10 mouse cellular contexts compared by ENCODE assay signal in the genomic region with DNA sequence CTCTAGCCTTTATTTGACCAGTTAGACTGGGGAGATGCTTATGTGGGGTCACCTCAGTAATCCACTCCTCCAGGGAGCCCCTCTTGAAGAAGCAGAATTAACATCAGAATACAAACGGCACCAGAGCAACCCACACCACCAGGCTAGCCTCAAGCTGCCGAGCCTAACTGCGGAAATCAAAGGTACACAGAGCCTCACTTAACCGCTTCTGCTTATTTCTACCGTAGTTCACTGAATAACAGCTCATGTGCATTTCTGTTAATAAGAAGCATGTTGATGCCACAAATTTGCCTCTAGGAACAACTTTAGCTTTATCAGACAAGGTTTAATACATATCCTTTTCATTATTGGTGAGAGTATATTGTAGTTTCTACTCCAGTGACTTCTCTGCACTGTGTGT. TPM values are rescaled to one million over a fixed set of nuclear protein-coding genes. Genes with fewer than 3 reads are reported as not detected.
DNase-seq lines count a peak whose midpoint lies in the region; ATAC-seq and TF ChIP-seq lines count a peak whose summit lies in the region.
"Had no signal": no experiment of that assay in that cellular context is flagged by ENCODE, and none has a peak within 500 bp of the region (broad histone marks: within the 10 kb centered on the region; RNA-seq: fewer than 3 reads in every experiment).

No protein-coding gene starts in this region.

- H3K27me3 ChIP-seq in heart, embryonic 15.5 days: no peaks in the 10 kb centered on the region
- H3K27me3 ChIP-seq in limb, embryonic 10.5 days (ENCODE audit: low read depth, poor library complexity, severe bottlenecking): no peaks in the 10 kb centered on the region
- no peaks in the 10 kb centered on the region for H3K27me3 ChIP-seq in splenic B cell, adult 2 months (ENCODE audit: control insufficient read depth, insufficient read depth, low read length, poor library complexity, severe bottlenecking)
- H3K27me3 ChIP-seq in kidney, embryonic 15.5 days: no peaks in the 10 kb centered on the region

- no peak for ATAC-seq in heart, embryonic 15.5 days (replicated peaks; ENCODE audit: insufficient number of reproducible peaks, insufficient read depth, low FRiP score, low read depth)
- no peak for ATAC-seq in kidney, embryonic 15.5 days (replicated peaks; ENCODE audit: low FRiP score)

- in situ Hi-C loops in ES-E14 (cut with MboI; ENCODE audit: low sequenced_read_pairs in 2 of 2, unreplicated experiment in 2 of 2): no loop called here

- peaks cover 2% of the 10 kb centered on the region; the same call in 1 of the 2 replicates for H3K4me1 ChIP-seq in heart, embryonic 15.5 days (replicated peaks)
- peaks cover 0 to 3% of the 10 kb centered on the region in 2 experiments; a peak in 1 of 4 replicates for H3K4me1 ChIP-seq in ES-E14 (ENCODE audit: control insufficient read depth in 2 of 2, insufficient read depth in 2 of 2, low read length in 2 of 2, poor library complexity in 1 of 2)
- H3K4me1 ChIP-seq in limb, embryonic 10.5 days: peaks cover 4% of the 10 kb centered on the region; the same call in 1 of the 2 replicates
- 0 out of 2 replicates have a peak, but pooled peaks cover 4% of the 10 kb centered on the region for H3K4me1 ChIP-seq in kidney, embryonic 15.5 days

- H3K4me2 ChIP-seq in heart, embryonic 15.5 days: peak overlapping the region; percentile 18; the same call in 1 of the 2 replicates
- no peak overlapping the region; the same call in 1 of the 2 replicates for H3K4me2 ChIP-seq in kidney, embryonic 15.5 days

- H3K4me3 ChIP-seq in heart, embryonic 15.5 days: no peak overlapping the region
- no peak overlapping the region for H3K4me3 ChIP-seq in ES-E14 (ENCODE audit: insufficient read depth in 1 of 2, low read depth in 1 of 2, low read length in 2 of 2, poor library complexity in 1 of 2, severe bottlenecking in 1 of 2)
- 0 out of 2 replicates have a peak overlapping the region, but pooled peaks have one; percentile 10 for H3K4me3 ChIP-seq in limb, embryonic 10.5 days
- H3K4me3 ChIP-seq in kidney, embryonic 15.5 days (replicated peaks): no peak overlapping the region
- H3K4me3 ChIP-seq: erythroblast, embryonic 14.5 days had no signal

- no peak for DNase-seq in heart, adult 9 months (ENCODE audit: low spot score in 2 of 2)
- DNase-seq in ES-E14 (ENCODE audit: low read depth, low spot score): no peak
- DNase-seq in limb, embryonic 10.5 days (ENCODE audit: low spot score): no peak
- DNase-seq in splenic B cell, adult 2 months (ENCODE audit: low read depth, low spot score): peak; percentile 58
- no peak for DNase-seq in left cerebral cortex, postnatal 14 days (ENCODE audit: low spot score in 2 of 2)
- DNase-seq in ovary, postnatal 10 days (ENCODE audit: low spot score): no peak
- DNase-seq: heart, postnatal 14 days had no signal

- H3K9ac ChIP-seq in heart, embryonic 15.5 days: no peak overlapping the region
- H3K9ac ChIP-seq in ES-E14 (ENCODE audit: insufficient read depth, low read depth, low read length, poor library complexity, severe bottlenecking): peak overlapping the region; percentile 75
- no peak overlapping the region for H3K9ac ChIP-seq in kidney, embryonic 15.5 days

- 15% methylated on average over 5 of the region's 5 CpGs for WGBS in heart, embryonic 15.5 days
- 6% methylated on average over 5 of the region's 5 CpGs for WGBS in limb, embryonic 10.5 days
- WGBS in kidney, embryonic 15.5 days: 8% methylated on average over 5 of the region's 5 CpGs

- intact Hi-C loops in left cerebral cortex, postnatal 14 days (cut with DNase I): no loop called here

- no peak overlapping the region for H3K27ac ChIP-seq in heart, embryonic 15.5 days
- no peak overlapping the region for H3K27ac ChIP-seq in ES-E14 (ENCODE audit: insufficient read depth, low read depth, low read length, poor library complexity, severe bottlenecking)
- 0 out of 2 replicates have a peak overlapping the region, but pooled peaks have one; percentile 67 for H3K27ac ChIP-seq in limb, embryonic 10.5 days
- H3K27ac ChIP-seq in kidney, embryonic 15.5 days: no peak overlapping the region

- no peaks in the 10 kb centered on the region for H3K9me3 ChIP-seq in heart, embryonic 15.5 days (replicated peaks)
- no peaks in the 10 kb centered on the region for H3K9me3 ChIP-seq in ES-E14 (ENCODE audit: control insufficient read depth, insufficient read depth, low read depth, low read length)
- H3K9me3 ChIP-seq in limb, embryonic 10.5 days (replicated peaks): no peaks in the 10 kb centered on the region
- no peaks in the 10 kb centered on the region for H3K9me3 ChIP-seq in kidney, embryonic 15.5 days (replicated peaks)

- H3K36me3 ChIP-seq in heart, embryonic 15.5 days: no peaks in the 10 kb centered on the region
- H3K36me3 ChIP-seq in ES-E14 (ENCODE audit: control insufficient read depth, insufficient read depth, low read length, poor library complexity, severe bottlenecking): no peaks in the 10 kb centered on the region
- no peaks in the 10 kb centered on the region for H3K36me3 ChIP-seq in limb, embryonic 10.5 days
- no peaks in the 10 kb centered on the region for H3K36me3 ChIP-seq in splenic B cell, adult 2 months (ENCODE audit: control insufficient read depth, insufficient read depth, low read length, poor library complexity, severe bottlenecking)
- H3K36me3 ChIP-seq in kidney, embryonic 15.5 days: no peaks in the 10 kb centered on the region

TF ChIP-seq in ES-E14, 5 proteins besides CTCF, POLR2A, EP300 and RAD21:
- TF ChIP-seq ZNF384 (IDR thresholded peaks at IDR 0.05; ENCODE audit: low read depth, low read length) (no peak), CHD2 (IDR thresholded peaks at IDR 0.05; ENCODE audit: low read depth, low read length) (no peak), HCFC1 (IDR thresholded peaks at IDR 0.05; ENCODE audit: borderline replicate concordance, insufficient read depth, low read length) (no peak), ZC3H11A (IDR thresholded peaks at IDR 0.05; ENCODE audit: borderline replicate concordance, low read depth, low read length) (no peak), MAFK (IDR thresholded peaks at IDR 0.05; ENCODE audit: insufficient read depth, low read depth, low read length) (no peak)

RNA-seq across cellular contexts. Expression of a gene that starts 32.6 kb away (rescaled TPM):
- 62.0 and 67.0 TPM in 2 replicates for polyA plus RNA-seq in heart, embryonic 15.5 days (2015; fragmentation: Nextera tagmentation; extraction: Ambion mirVana)
- 51.1 and 70.4 TPM in 2 replicates for total RNA-seq in ES-E14 (2012; rRNA removed)
- 89.8 and 92.2 TPM in 2 replicates for polyA plus RNA-seq in limb, embryonic 10.5 days (2016; fragmentation: Nextera tagmentation; extraction: Ambion mirVana)
- total RNA-seq in left cerebral cortex, postnatal 14 days (2021): 100 to 1,000 TPM; 129 to 131 TPM
- polyA plus RNA-seq in kidney, embryonic 15.5 days (2015; fragmentation: Nextera tagmentation; extraction: Ambion mirVana): 80.2 and 80.6 TPM in 2 replicates
